Mouse (Mus musculus): Measurements from ENCODE around the gene Hmg20b. TPM values are rescaled to one million over a fixed set of nuclear protein-coding genes. Genes with fewer than 3 reads are reported as not detected.

The Hmg20b gene
- polyA plus RNA-seq, 1 experiment, result 80.2 TPM

DNA sequence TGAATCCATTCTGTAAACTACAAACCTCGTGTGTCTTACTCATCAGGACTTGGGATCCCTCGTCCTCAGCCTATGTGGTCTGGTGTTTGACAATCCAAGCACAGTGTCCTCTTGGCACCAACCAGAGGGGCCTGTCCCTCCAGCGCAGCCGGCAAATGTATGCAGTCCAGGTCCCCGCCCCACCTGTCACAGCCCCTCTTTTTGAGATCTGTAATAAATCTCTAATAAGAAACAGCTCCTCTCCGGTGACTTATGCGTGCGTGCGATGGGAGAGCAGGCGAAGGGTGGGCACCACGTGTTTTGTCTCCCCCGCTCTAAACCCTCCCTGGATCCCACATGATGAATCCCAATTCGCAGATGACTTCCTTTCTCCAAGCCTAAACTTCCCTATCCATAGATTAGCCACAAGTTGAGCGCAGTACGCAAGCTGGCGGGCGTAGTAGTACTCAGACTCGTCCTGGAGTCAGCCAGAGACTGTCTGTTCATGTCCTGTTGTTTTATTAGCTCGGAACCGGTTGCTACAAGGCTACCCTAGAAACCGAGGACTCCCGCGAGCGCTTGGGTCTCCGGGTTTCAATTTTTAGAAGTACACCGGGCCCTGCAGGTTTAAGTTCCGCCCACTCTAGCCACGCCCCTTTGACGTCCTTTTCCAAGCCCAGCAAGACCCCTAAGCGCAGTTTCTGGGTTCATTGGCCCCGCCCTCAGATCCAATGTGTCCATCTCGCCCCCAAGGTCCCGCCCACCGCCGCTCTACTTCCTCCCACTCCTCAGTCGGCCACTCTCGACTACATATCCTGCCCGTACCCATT is 30.3 kb downstream of the Hmg20b start:
- Histone ChIP-seq H3K27me3 (ENCODE audit: control insufficient read depth, insufficient read depth, insufficient read length) (no peaks in the 10 kb centered on the region), H3K4me2 (ENCODE audit: low read depth) (peak overlapping the region; percentile 100), H3K79me2 (ENCODE audit: control insufficient read depth, insufficient read depth) (peaks cover 19% of the 10 kb centered on the region), H3ac (ENCODE audit: control insufficient read depth, insufficient read length) (peak overlapping the region; percentile 4), H3K36me3 (ENCODE audit: control insufficient read depth, insufficient read depth) (no peaks in the 10 kb centered on the region), H3K4me3 (peak overlapping the region; percentile 69)
- TF ChIP-seq POLR2AphosphoS2 (IDR thresholded peaks at IDR 0.05; ENCODE audit: insufficient read length, low read depth) (peak; percentile 37), E2F4 (IDR thresholded peaks at IDR 0.05; ENCODE audit: insufficient read depth) (no peak), MYOD1 (IDR thresholded peaks at IDR 0.05; ENCODE audit: control insufficient read depth in 1 of 3, insufficient read length in 2 of 3, low read depth in 2 of 3) (no peak), POLR2A (IDR thresholded peaks at IDR 0.05; ENCODE audit: insufficient read length, low read depth) (peak; percentile 44)

DNA sequence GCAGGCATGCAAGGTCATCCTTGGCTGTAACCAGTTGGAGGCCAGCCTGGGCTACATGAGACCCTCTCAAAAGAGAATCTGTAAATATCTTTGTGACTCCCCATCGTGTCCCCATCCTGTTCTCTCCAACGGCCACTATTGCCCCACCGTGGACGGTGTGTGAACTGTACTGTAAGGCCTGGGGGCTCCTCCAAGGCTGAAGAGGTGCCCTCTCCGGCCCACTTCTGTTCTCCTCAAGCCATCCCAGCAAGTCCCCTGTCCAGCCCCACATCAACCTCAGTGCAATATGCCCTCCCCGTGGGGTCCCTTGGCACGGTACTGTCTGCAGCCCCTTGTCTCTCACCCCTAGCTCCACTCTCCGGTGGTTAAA is 31.0 kb downstream of the Hmg20b start:
- Histone ChIP-seq H3K79me2 (ENCODE audit: control insufficient read depth, insufficient read depth) (peaks cover 19% of the 10 kb centered on the region), H3K4me3 (peak overlapping the region; percentile 69), H3ac (ENCODE audit: control insufficient read depth, insufficient read length) (no peak overlapping the region), H3K4me2 (ENCODE audit: low read depth) (peak overlapping the region; percentile 100), H3K27me3 (ENCODE audit: control insufficient read depth, insufficient read depth, insufficient read length) (no peaks in the 10 kb centered on the region), H3K36me3 (ENCODE audit: control insufficient read depth, insufficient read depth) (no peaks in the 10 kb centered on the region)
- TF ChIP-seq SRF (IDR thresholded peaks at IDR 0.05; ENCODE audit: control insufficient read depth, insufficient read length, low read depth) (no peak), E2F4 (IDR thresholded peaks at IDR 0.05; ENCODE audit: insufficient read depth) (no peak), MYOG (IDR thresholded peaks at IDR 0.05; ENCODE audit: control insufficient read depth in 1 of 3, insufficient read depth in 1 of 3, insufficient read length in 2 of 3, low read depth in 2 of 3) (no peak), REST (IDR thresholded peaks at IDR 0.05; ENCODE audit: insufficient read depth, insufficient read length) (no peak), MYOD1 (IDR thresholded peaks at IDR 0.05; ENCODE audit: control insufficient read depth in 1 of 3, insufficient read length in 2 of 3, low read depth in 2 of 3) (no peak), TCF12 (IDR thresholded peaks at IDR 0.05; ENCODE audit: insufficient read depth, poor library complexity, severe bottlenecking) (no peak), MAX (IDR thresholded peaks at IDR 0.05; ENCODE audit: low read depth) (no peak), CEBPB (IDR thresholded peaks at IDR 0.05; ENCODE audit: insufficient read depth, poor library complexity, severe bottlenecking) (no peak), POLR2A (IDR thresholded peaks at IDR 0.05; ENCODE audit: insufficient read length, low read depth) (no peak), TCF3 (IDR thresholded peaks at IDR 0.05; ENCODE audit: insufficient read length, low read depth) (no peak), USF1 (IDR thresholded peaks at IDR 0.05; ENCODE audit: low read depth) (no peak), POLR2AphosphoS2 (IDR thresholded peaks at IDR 0.05; ENCODE audit: insufficient read length, low read depth) (no peak)

DNA sequence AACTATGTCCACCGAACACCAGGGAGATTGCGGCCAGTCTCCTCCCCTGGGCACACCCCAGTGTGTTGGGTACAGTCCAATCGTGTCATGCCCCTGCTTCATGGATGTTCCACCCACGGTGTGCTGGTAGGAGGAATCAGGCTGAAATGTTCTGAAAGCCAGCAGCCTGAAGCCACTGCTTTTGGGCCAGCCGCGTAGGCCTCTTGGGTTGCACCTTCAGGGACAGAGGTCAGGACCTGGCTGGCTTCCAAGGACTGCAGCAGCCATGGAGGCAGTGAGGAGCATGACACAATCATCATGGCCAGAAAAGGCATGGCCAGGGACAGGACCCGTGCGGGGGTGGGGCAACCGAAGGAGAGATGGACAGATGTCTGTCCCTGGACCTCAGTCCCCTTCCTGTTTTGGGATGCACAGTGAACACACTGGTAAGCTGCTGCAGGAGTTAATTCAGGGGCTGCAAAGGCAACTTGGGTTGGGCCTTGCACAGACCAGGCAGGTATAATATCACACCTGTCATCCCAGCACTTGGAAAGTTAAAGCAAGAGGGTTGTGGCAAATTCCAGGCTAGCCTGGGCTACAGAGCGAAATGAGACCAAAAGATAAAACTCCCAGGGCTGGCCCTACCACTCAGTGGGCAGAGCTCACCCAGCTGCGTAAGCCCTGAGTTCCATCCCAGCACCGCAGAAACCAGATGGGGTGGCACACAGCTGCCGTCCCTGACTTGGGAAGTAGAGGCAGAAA is 31.5 kb downstream of the Hmg20b start:
- no peak overlapping the region for H3ac ChIP-seq (ENCODE audit: control insufficient read depth, insufficient read length)
- H3K36me3 ChIP-seq (ENCODE audit: control insufficient read depth, insufficient read depth), result no peaks in the 10 kb centered on the region
- H3K79me2 ChIP-seq (ENCODE audit: control insufficient read depth, insufficient read depth), result peaks cover 19% of the 10 kb centered on the region
- no peaks in the 10 kb centered on the region for H3K27me3 ChIP-seq (ENCODE audit: control insufficient read depth, insufficient read depth, insufficient read length)
- TF ChIP-seq MYOD1 (IDR thresholded peaks at IDR 0.05; ENCODE audit: control insufficient read depth in 1 of 3, insufficient read length in 2 of 3, low read depth in 2 of 3) (no peak), USF1 (IDR thresholded peaks at IDR 0.05; ENCODE audit: low read depth) (no peak), POLR2AphosphoS2 (IDR thresholded peaks at IDR 0.05; ENCODE audit: insufficient read length, low read depth) (no peak), TCF3 (IDR thresholded peaks at IDR 0.05; ENCODE audit: insufficient read length, low read depth) (no peak), E2F4 (IDR thresholded peaks at IDR 0.05; ENCODE audit: insufficient read depth) (no peak), SRF (IDR thresholded peaks at IDR 0.05; ENCODE audit: control insufficient read depth, insufficient read length, low read depth) (no peak), POLR2A (IDR thresholded peaks at IDR 0.05; ENCODE audit: insufficient read length, low read depth) (no peak), MAX (IDR thresholded peaks at IDR 0.05; ENCODE audit: low read depth) (no peak), CEBPB (IDR thresholded peaks at IDR 0.05; ENCODE audit: insufficient read depth, poor library complexity, severe bottlenecking) (no peak), TCF12 (IDR thresholded peaks at IDR 0.05; ENCODE audit: insufficient read depth, poor library complexity, severe bottlenecking) (no peak), MYOG (IDR thresholded peaks at IDR 0.05; ENCODE audit: control insufficient read depth in 1 of 3, insufficient read depth in 1 of 3, insufficient read length in 2 of 3, low read depth in 2 of 3) (no peak), REST (IDR thresholded peaks at IDR 0.05; ENCODE audit: insufficient read depth, insufficient read length) (no peak)
- H3K4me3 ChIP-seq, result peak overlapping the region; percentile 69
- peak overlapping the region; percentile 100 for H3K4me2 ChIP-seq (ENCODE audit: low read depth)

DNA sequence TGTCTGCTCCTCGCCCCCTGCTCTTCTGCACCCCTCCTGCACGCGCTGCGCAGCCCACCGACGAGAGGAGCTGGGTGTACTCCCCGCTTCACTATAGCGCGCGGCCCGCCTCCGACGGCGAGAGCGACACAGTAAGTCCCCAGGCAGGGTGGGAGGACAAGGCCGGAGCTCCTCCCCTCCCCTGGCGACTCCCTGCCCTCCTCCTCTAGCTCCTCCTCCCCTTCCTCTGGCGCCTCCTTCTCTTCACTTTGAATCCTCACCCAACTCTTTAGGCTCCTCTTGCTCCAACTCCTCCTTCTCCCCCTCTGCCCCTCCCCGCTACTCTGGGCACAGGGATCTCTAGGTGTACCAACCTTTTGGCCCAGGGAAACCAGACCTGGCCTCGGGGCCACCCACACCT is 33.0 kb downstream of the Hmg20b start:
- Histone ChIP-seq H3K36me3 (ENCODE audit: control insufficient read depth, insufficient read depth) (no peaks in the 10 kb centered on the region), H3K4me3 (no peak overlapping the region), H3K4me2 (ENCODE audit: low read depth) (no peak overlapping the region), H3K79me2 (ENCODE audit: control insufficient read depth, insufficient read depth) (peaks cover 10% of the 10 kb centered on the region), H3ac (ENCODE audit: control insufficient read depth, insufficient read length) (no peak overlapping the region), H3K27me3 (ENCODE audit: control insufficient read depth, insufficient read depth, insufficient read length) (no peaks in the 10 kb centered on the region)
- no peak for TF ChIP-seq TCF12 (IDR thresholded peaks at IDR 0.05; ENCODE audit: insufficient read depth, poor library complexity, severe bottlenecking)
- TF ChIP-seq TCF3 (IDR thresholded peaks at IDR 0.05; ENCODE audit: insufficient read length, low read depth), result no peak
- TF ChIP-seq REST (IDR thresholded peaks at IDR 0.05; ENCODE audit: insufficient read depth, insufficient read length), result no peak
- no peak for TF ChIP-seq POLR2A (IDR thresholded peaks at IDR 0.05; ENCODE audit: insufficient read length, low read depth)
- no peak for TF ChIP-seq MYOG (IDR thresholded peaks at IDR 0.05; ENCODE audit: control insufficient read depth in 1 of 3, insufficient read depth in 1 of 3, insufficient read length in 2 of 3, low read depth in 2 of 3)
- TF ChIP-seq SRF (IDR thresholded peaks at IDR 0.05; ENCODE audit: control insufficient read depth, insufficient read length, low read depth), result no peak
- no peak for TF ChIP-seq POLR2AphosphoS2 (IDR thresholded peaks at IDR 0.05; ENCODE audit: insufficient read length, low read depth)
- TF ChIP-seq MYOD1 (IDR thresholded peaks at IDR 0.05; ENCODE audit: control insufficient read depth in 1 of 3, insufficient read length in 2 of 3, low read depth in 2 of 3), result no peak
- no peak for TF ChIP-seq MAX (IDR thresholded peaks at IDR 0.05; ENCODE audit: low read depth)
- TF ChIP-seq E2F4 (IDR thresholded peaks at IDR 0.05; ENCODE audit: insufficient read depth), result no peak

Data from myocyte (in vitro differentiated cells).